Mouse (Mus musculus) testis, adult 2 months (tissue): ENCODE results near the gene Clic4.

Source experiments
- CTCF ChIP-seq: fragments of 200-500 bp; IDR thresholded peaks from 2 replicates; pipeline ENCODE4 v1.5.1; 2012; ENCODE audit warnings: low read depth, mild to moderate bottlenecking, inconsistent platforms, low read length, moderate library complexity; ENCODE audit not compliant: control insufficient read depth, insufficient read depth, insufficient replicate concordance
- POLR2A ChIP-seq: fragments of 200-500 bp; IDR thresholded peaks from 2 replicates; pipeline ENCODE4 v1.6.1; 2012; ENCODE audit warnings: low read depth, mild to moderate bottlenecking, inconsistent platforms, low read length, moderate library complexity; ENCODE audit not compliant: control insufficient read depth

DNA sequence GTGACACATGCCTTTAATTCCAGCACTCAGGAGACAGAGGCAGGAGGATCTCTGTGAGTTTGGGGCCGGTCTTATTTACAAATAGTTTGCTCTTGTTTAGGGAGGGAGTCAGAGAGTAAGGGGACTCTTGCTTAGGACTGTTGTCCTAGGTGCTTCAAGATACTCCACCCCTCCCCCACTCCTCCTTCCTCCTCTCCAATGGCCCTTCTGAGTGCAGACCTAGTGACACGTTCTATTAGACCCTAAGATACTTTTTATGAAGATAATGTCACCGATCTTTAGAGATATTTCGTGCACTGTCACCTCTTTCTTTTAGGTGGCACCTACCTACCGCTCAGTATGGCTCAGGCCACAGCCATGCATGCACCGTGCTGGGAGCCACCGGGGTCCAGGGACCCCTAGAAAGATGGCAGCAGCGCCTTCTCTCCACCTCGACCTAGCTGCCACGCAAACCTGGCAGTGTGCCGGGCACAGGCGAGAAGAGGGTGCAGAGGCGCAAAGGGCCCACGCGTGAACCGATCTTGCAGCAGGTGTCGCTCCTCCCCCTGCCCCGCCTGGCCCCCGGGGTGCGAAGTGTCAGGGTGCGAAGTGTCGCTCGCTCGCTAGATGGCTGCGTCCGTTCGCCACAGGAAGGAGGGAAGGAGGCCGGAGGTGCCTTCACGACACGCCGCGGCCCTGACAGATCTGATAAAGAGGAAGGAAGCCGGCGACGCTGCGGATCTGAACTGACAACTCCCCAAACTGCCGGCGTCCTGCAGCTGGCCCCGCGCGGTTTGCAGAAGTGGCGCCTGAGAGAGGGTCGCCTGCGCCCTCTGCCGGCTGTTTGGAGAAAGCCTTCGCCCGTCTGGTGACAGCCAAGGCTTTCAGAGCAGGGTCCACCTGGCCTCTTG is 66.7 kb downstream of the Clic4 start:
- peak; percentile 77 for TF ChIP-seq CTCF
- 0 out of 2 replicates have a peak, but pooled peaks have one; percentile 22 for TF ChIP-seq POLR2A
